Mouse (Mus musculus): ENCODE measurements at regions not wholly inside any gene's neighbourhood (a gene's known extent, or its start where the extent isn't known, plus 50 kb on each side); places are given as distances from the start of the nearest gene placed in this dataset.
A peak's percentile ranks its signal among the peaks of the same experiment; 100 is the strongest.

- H3K27ac ChIP-seq (ENCODE audit: low read depth), result no peak overlapping the region
These were observed 63.9 kb upstream of the Slc7a14 start for GRCm38 (mm10) chr3:31374061-31374460.

GRCm38 (mm10) chr3:31368259-31368658 is 58.1 kb upstream of the Slc7a14 start:
- WGBS (ENCODE audit: insufficient replicate concordance), result 60% methylated on average over 2 of the region's 2 CpGs
- H3K27me3 ChIP-seq (ENCODE audit: insufficient read depth, low read length), result no peaks in the 10 kb centered on the region
- H3K36me3 ChIP-seq (replicated peaks; ENCODE audit: insufficient read depth, low read length), result no peaks in the 10 kb centered on the region
- H3K4me1 ChIP-seq (ENCODE audit: insufficient read depth), result no peaks in the 10 kb centered on the region
- peak; percentile 51 for ATAC-seq
- no peak for TF ChIP-seq CTCF (IDR thresholded peaks at IDR 0.05; ENCODE audit: low read depth)
- TF ChIP-seq EP300 (IDR thresholded peaks at IDR 0.05; ENCODE audit: low read depth), result no peak
- no peak overlapping the region for H3K4me2 ChIP-seq (ENCODE audit: low read depth, low read length)
- DNase-seq, result no peak
- no peaks in the 10 kb centered on the region for H3K9me3 ChIP-seq (ENCODE audit: low read length)
- no peak overlapping the region for H3K4me3 ChIP-seq (ENCODE audit: low read depth, low read length)
- no peak overlapping the region for H3K9ac ChIP-seq (replicated peaks)
- H3K27ac ChIP-seq (ENCODE audit: low read depth), result no peak overlapping the region

More at GRCm38 (mm10) chr3:31374061-31374460, 63.9 kb upstream of the Slc7a14 start:
- no peak for ATAC-seq
- no peaks in the 10 kb centered on the region for H3K9me3 ChIP-seq (ENCODE audit: low read length)
- no peak overlapping the region for H3K4me3 ChIP-seq (ENCODE audit: low read depth, low read length)
- no peaks in the 10 kb centered on the region for H3K27me3 ChIP-seq (ENCODE audit: insufficient read depth, low read length)
- no peak overlapping the region for H3K9ac ChIP-seq (replicated peaks)
- no peak for TF ChIP-seq EP300 (IDR thresholded peaks at IDR 0.05; ENCODE audit: low read depth)
- H3K4me2 ChIP-seq (ENCODE audit: low read depth, low read length), result no peak overlapping the region
- H3K4me1 ChIP-seq (ENCODE audit: insufficient read depth), result no peaks in the 10 kb centered on the region
- DNase-seq, result no peak
- H3K36me3 ChIP-seq (replicated peaks; ENCODE audit: insufficient read depth, low read length), result no peaks in the 10 kb centered on the region

Data from liver, postnatal 0 days (tissue).